25 mouse cellular contexts compared by ENCODE assay signal in genomic region chr17:73284301-73284700, GRCm38 (mm10).
DNase-seq lines count a peak whose midpoint lies in the region; ATAC-seq and TF ChIP-seq lines count a peak whose summit lies in the region.
"Had no signal": no experiment of that assay in that cellular context is flagged by ENCODE, and none has a peak within 500 bp of the region (broad histone marks: within the 10 kb centered on the region; RNA-seq: fewer than 3 reads in every experiment).

No protein-coding gene starts in this region.

- peak; percentile 64 for DNase-seq in embryonic facial prominence, embryonic 14.5 days (ENCODE audit: low spot score)
- no peak for DNase-seq in embryonic facial prominence, embryonic 10.5 days (ENCODE audit: low spot score)
- DNase-seq in kidney, postnatal 0 days (ENCODE audit: low spot score), result peak; percentile 86
- DNase-seq in kidney, adult 18-20 months, result no peak
- no peak for DNase-seq in lung, postnatal 14 days
- DNase-seq in forelimb bud, embryonic 11.5 days (ENCODE audit: low read depth, low spot score), result peak; percentile 28
- DNase-seq: adrenal gland, adult 8-10 months; cerebellum, adult 2 months; cerebellum, postnatal 14 days; heart, adult 2 months; heart, postnatal 4 days; layer of hippocampus, adult 9-11 months; thymus, adult 2 months; thymus, postnatal 36 days had no signal

- H3K27ac ChIP-seq in embryonic facial prominence, embryonic 14.5 days (replicated peaks; ENCODE audit: low read depth, low read length), result 0 out of 2 replicates have a peak overlapping the region, but pooled peaks have one; percentile 22
- no peak overlapping the region for H3K27ac ChIP-seq in embryonic facial prominence, embryonic 10.5 days (replicated peaks)
- no peak overlapping the region for H3K27ac ChIP-seq in kidney, postnatal 0 days
- peak overlapping the region; percentile 73 for H3K27ac ChIP-seq in lung, embryonic 15.5 days
- no peak overlapping the region for H3K27ac ChIP-seq in forebrain, embryonic 16.5 days (ENCODE audit: low read length)
- H3K27ac ChIP-seq: forebrain, embryonic 15.5 days; heart, adult 2 months; hindbrain, embryonic 13.5 days; limb, embryonic 12.5 days; liver, embryonic 14.5 days; macrophage; midbrain, embryonic 13.5 days had no signal

- 19% methylated on average over 2 of the region's 2 CpGs for WGBS in embryonic facial prominence, embryonic 14.5 days
- 34% methylated on average over 2 of the region's 2 CpGs for WGBS in embryonic facial prominence, embryonic 10.5 days
- 20% methylated on average over 2 of the region's 2 CpGs for WGBS in kidney, postnatal 0 days
- 20% methylated on average over 2 of the region's 2 CpGs for WGBS in lung, embryonic 15.5 days
- WGBS in forebrain, embryonic 16.5 days, result 61% methylated on average over 2 of the region's 2 CpGs

- no peak for ATAC-seq in embryonic facial prominence, embryonic 14.5 days (ENCODE audit: low read depth)
- ATAC-seq in kidney, postnatal 0 days (replicated peaks; ENCODE audit: low FRiP score, low read depth), result no peak
- ATAC-seq in lung, embryonic 15.5 days (ENCODE audit: borderline replicate concordance, extremely low read depth, low FRiP score, low TSS enrichment), result no peak
- no peak for ATAC-seq in forebrain, embryonic 16.5 days
- ATAC-seq: intestine, embryonic 16.5 days; midbrain, embryonic 13.5 days had no signal

- no peaks in the 10 kb centered on the region for H3K27me3 ChIP-seq in embryonic facial prominence, embryonic 14.5 days (replicated peaks; ENCODE audit: control insufficient read depth, insufficient read depth, low read length)
- H3K27me3 ChIP-seq in embryonic facial prominence, embryonic 10.5 days (replicated peaks; ENCODE audit: low read depth, poor library complexity, severe bottlenecking), result no peaks in the 10 kb centered on the region
- H3K27me3 ChIP-seq in kidney, postnatal 0 days (ENCODE audit: insufficient read depth, low read length), result no peaks in the 10 kb centered on the region
- no peaks in the 10 kb centered on the region for H3K27me3 ChIP-seq in lung, embryonic 15.5 days
- no peaks in the 10 kb centered on the region for H3K27me3 ChIP-seq in forebrain, embryonic 16.5 days (replicated peaks; ENCODE audit: control insufficient read depth, insufficient read depth, low read length)
- H3K27me3 ChIP-seq: CH12.LX; forebrain, embryonic 15.5 days; heart, embryonic 12.5 days; hindbrain, embryonic 13.5 days; limb, embryonic 12.5 days; midbrain, embryonic 13.5 days had no signal

- no peaks in the 10 kb centered on the region for H3K4me1 ChIP-seq in embryonic facial prominence, embryonic 14.5 days (ENCODE audit: control insufficient read depth, insufficient read depth, low read length)
- peaks cover 5% of the 10 kb centered on the region for H3K4me1 ChIP-seq in embryonic facial prominence, embryonic 10.5 days
- no peaks in the 10 kb centered on the region for H3K4me1 ChIP-seq in kidney, postnatal 0 days (replicated peaks; ENCODE audit: insufficient read depth, low read length)
- peaks cover 3% of the 10 kb centered on the region; the same call in 1 of the 2 replicates for H3K4me1 ChIP-seq in lung, embryonic 15.5 days
- H3K4me1 ChIP-seq in forebrain, embryonic 16.5 days (replicated peaks; ENCODE audit: control insufficient read depth, insufficient read depth, low read length), result no peaks in the 10 kb centered on the region
- H3K4me1 ChIP-seq: forebrain, embryonic 15.5 days; heart, embryonic 12.5 days; hindbrain, embryonic 13.5 days; midbrain, embryonic 13.5 days had no signal

- H3K4me2 ChIP-seq in embryonic facial prominence, embryonic 14.5 days (ENCODE audit: low read depth, low read length), result no peak overlapping the region
- H3K4me2 ChIP-seq in kidney, postnatal 0 days (ENCODE audit: low read length), result no peak overlapping the region
- H3K4me2 ChIP-seq in lung, embryonic 15.5 days, result no peak overlapping the region
- H3K4me2 ChIP-seq in forebrain, embryonic 16.5 days (ENCODE audit: low read length), result no peak overlapping the region
- H3K4me2 ChIP-seq: forebrain, embryonic 15.5 days; heart, embryonic 12.5 days; hindbrain, embryonic 13.5 days; limb, embryonic 12.5 days; midbrain, embryonic 13.5 days had no signal

- no peaks in the 10 kb centered on the region for H3K9me3 ChIP-seq in embryonic facial prominence, embryonic 14.5 days (ENCODE audit: control insufficient read depth, low read length)
- H3K9me3 ChIP-seq in embryonic facial prominence, embryonic 10.5 days, result no peaks in the 10 kb centered on the region
- H3K9me3 ChIP-seq in kidney, postnatal 0 days (replicated peaks; ENCODE audit: low read length), result no peaks in the 10 kb centered on the region
- H3K9me3 ChIP-seq in lung, embryonic 15.5 days, result no peaks in the 10 kb centered on the region
- no peaks in the 10 kb centered on the region for H3K9me3 ChIP-seq in forebrain, embryonic 16.5 days (ENCODE audit: control insufficient read depth, low read length)
- H3K9me3 ChIP-seq: forebrain, embryonic 15.5 days; heart, embryonic 12.5 days; hindbrain, embryonic 13.5 days; limb, embryonic 12.5 days; midbrain, embryonic 13.5 days had no signal

- H3K4me3 ChIP-seq in embryonic facial prominence, embryonic 14.5 days (ENCODE audit: low read depth, low read length), result no peak overlapping the region
- H3K4me3 ChIP-seq in embryonic facial prominence, embryonic 10.5 days, result no peak overlapping the region
- no peak overlapping the region for H3K4me3 ChIP-seq in kidney, postnatal 0 days (replicated peaks; ENCODE audit: low read depth, low read length)
- H3K4me3 ChIP-seq in lung, embryonic 15.5 days, result no peak overlapping the region
- no peak overlapping the region for H3K4me3 ChIP-seq in forebrain, embryonic 16.5 days (replicated peaks; ENCODE audit: low read length)
- H3K4me3 ChIP-seq: forebrain, embryonic 15.5 days; heart, adult 2 months; heart, embryonic 12.5 days; hindbrain, embryonic 13.5 days; limb, embryonic 12.5 days; midbrain, embryonic 13.5 days had no signal

- no peak for TF ChIP-seq CTCF in kidney, postnatal 0 days (IDR thresholded peaks at IDR 0.05; ENCODE audit: low read depth)

- H3K9ac ChIP-seq in embryonic facial prominence, embryonic 14.5 days (ENCODE audit: low read depth, low read length), result no peak overlapping the region
- H3K9ac ChIP-seq in kidney, postnatal 0 days (ENCODE audit: low read depth, low read length), result no peak overlapping the region
- H3K9ac ChIP-seq in lung, embryonic 15.5 days, result no peak overlapping the region
- no peak overlapping the region for H3K9ac ChIP-seq in forebrain, embryonic 16.5 days (replicated peaks; ENCODE audit: low read depth, low read length)
- H3K9ac ChIP-seq: forebrain, embryonic 15.5 days; heart, embryonic 12.5 days; hindbrain, embryonic 13.5 days; limb, embryonic 12.5 days; liver, embryonic 14.5 days; midbrain, embryonic 13.5 days had no signal

- H3K36me3 ChIP-seq in embryonic facial prominence, embryonic 14.5 days (ENCODE audit: control insufficient read depth, insufficient read depth, low read length), result no peaks in the 10 kb centered on the region
- H3K36me3 ChIP-seq in embryonic facial prominence, embryonic 10.5 days (replicated peaks), result no peaks in the 10 kb centered on the region
- no peaks in the 10 kb centered on the region for H3K36me3 ChIP-seq in kidney, postnatal 0 days (ENCODE audit: insufficient read depth, low read length)
- H3K36me3 ChIP-seq in lung, embryonic 15.5 days, result no peaks in the 10 kb centered on the region
- H3K36me3 ChIP-seq in forebrain, embryonic 16.5 days (ENCODE audit: control insufficient read depth, insufficient read depth), result no peaks in the 10 kb centered on the region
- H3K36me3 ChIP-seq: forebrain, embryonic 15.5 days; heart, embryonic 12.5 days; hindbrain, embryonic 13.5 days; limb, embryonic 12.5 days; midbrain, embryonic 13.5 days had no signal

Comparison
In these comparisons a context has a peak if more than half of its experiments do, and no peak if none do; other contexts are left out.
1. DNase-seq: peak in embryonic facial prominence, embryonic 14.5 days (single experiment), kidney, postnatal 0 days (single experiment) and forelimb bud, embryonic 11.5 days (single experiment); none in embryonic facial prominence, embryonic 10.5 days (single experiment), kidney, adult 18-20 months (single experiment) and lung, postnatal 14 days (single experiment).
2. H3K27ac ChIP-seq: peak in embryonic facial prominence, embryonic 14.5 days (single experiment) and lung, embryonic 15.5 days (single experiment); none in embryonic facial prominence, embryonic 10.5 days (single experiment), kidney, postnatal 0 days (single experiment) and forebrain, embryonic 16.5 days (single experiment).